Mouse (Mus musculus) frontal cortex, adult (tissue): ENCODE measurements around the gene Gm20388.
A peak's percentile ranks its signal among the peaks of the same experiment; 100 is the strongest.

Experiments
- ATAC-seq: cut with Nextera tagmentation; 2 replicates; pipeline ENCODE4 v1.9.2; 2017; ENCODE audit warnings: mild to moderate bottlenecking, moderate library complexity, mixed read lengths; ENCODE audit not compliant: low TSS enrichment

Gm20388 gene

DNA sequence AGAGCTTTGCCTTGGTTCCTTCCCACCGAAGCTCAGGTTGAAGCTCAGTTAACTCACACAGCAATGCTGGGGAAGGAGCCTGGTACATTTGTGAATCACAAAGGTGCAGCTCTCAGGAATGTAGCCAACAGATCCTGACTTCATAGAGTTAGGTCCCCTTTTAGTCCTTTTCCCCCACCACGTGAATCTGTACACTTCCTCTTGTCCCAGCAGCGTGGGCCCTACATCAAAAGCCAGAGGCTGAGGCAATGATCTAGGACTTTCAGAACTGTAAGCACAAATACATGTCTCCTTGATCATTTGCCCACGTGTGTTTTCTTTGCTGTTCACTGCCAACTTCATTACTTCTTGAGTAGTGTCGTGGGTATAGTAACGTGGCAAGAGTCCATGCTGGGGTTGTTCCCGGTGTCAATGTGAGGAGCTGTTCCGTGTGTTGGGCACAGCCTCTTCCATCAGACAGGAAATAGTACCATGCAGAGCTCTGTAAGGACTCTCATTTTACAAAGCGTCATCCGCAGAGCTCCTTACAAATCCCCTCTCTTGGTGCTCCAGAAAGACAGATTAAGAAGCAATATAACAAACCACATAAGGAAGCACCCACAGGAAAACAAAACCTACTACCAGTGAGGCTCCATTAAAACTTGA lies 3069.3 kb downstream of the Gm20388 start:
- ATAC-seq = 0 out of 2 replicates have a peak, but pooled peaks have one; percentile 16

DNA sequence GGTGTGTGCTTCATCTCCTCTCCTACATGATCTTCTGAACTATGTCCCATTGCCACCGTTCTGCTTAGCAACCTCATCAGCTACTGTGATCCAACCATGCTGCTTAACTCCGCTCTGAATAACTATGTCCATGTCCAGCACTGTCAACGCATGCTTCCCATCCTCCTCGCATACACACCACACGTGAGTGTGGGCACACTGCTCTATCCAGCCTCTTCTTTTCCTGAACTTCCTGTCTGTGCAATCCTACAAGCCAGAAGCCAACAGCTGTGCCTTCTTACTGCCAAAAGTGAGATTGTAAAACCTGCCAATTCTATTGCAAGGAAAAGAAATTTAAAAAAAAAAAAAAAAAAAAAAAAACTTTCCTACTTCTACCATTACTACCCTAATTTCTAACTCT lies 3071.0 kb downstream of the Gm20388 start:
- no peak for ATAC-seq

DNA sequence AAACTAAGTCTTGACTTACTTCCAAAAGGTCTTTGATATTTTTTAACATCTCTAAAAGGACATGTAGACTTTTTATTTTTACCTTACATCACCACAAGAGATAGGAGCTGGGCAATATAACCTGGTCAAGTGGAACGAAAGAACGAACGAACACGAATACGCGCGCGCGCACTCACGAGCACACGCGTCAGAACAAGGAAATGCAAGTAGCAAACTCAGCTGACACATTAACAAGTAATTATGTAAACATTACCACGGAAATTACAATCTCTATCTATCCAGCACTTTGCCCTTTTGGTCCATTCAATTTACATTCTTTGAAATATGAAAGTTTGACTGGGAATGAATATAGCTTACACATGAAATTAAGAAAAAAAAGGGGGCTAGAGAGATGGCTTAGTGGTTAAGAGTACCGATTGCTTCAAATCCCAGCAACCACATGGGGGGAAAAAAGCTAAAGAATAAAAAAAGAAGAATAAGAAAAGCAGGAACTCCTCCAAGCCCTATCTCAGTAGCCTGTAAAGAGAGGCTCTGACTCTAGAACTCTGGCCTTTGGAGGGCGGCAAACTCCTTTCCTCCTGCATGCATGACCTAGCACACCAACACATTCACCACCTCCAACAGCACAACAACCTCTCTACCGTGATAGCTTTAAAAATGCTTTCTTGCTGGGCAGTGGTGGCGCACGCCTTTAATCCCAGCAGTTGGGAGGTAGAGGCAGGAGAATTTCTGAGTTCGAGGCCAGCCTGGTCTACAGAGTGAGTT lies 3072.7 kb downstream of the Gm20388 start:
- no peak for ATAC-seq

DNA sequence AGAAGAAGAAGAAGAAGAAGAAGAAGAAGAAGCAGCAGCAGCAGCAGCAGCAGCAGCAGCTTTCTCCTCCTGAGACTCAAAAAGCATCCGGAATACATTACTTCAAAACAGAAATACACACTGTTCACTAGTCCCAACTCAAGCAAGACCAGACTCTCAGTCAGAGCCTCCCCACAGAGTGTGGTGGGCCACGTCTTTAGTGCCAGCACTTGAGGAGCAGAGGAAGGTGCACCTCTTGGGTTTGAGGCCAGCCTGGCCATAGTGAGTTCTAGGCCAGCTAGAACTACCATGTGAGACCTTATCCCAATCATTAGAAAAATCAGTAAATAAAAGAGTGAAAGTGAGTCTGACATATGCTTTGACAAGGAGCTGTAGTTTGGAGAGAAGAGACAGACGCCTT lies 3073.5 kb downstream of the Gm20388 start:
- no peak for ATAC-seq

DNA sequence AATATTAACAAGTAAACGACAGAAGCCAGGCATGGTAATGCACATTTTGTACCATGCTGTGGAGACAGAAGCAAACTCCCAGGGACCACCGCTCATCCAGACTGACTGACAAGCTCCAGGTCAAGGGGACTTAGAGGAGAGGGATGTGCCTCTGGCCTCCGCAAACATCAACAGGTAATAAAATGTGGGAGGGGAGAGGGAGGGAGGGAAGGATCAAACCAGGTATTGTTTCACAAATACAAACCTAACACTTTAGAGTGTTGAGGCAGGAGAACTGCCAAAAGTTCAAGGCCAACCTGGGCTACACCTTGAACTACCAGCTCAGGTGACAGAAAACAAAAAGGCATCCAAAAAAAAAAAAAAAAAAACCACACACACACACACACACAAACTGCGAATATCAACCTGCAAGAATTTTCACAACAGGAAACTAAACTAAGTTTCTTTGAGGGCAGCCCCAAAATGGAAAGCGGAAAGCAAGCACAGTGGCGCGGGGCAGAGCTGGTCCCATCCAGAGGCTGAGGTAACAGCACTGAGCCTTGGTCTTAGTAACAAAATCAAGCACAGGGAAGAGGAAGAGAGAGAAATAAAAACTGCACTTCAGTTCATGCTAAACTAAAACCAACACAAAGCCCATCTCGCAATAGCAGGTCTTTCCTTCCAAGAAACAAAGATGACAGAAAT lies 3076.0 kb downstream of the Gm20388 start:
- no peak for ATAC-seq

DNA sequence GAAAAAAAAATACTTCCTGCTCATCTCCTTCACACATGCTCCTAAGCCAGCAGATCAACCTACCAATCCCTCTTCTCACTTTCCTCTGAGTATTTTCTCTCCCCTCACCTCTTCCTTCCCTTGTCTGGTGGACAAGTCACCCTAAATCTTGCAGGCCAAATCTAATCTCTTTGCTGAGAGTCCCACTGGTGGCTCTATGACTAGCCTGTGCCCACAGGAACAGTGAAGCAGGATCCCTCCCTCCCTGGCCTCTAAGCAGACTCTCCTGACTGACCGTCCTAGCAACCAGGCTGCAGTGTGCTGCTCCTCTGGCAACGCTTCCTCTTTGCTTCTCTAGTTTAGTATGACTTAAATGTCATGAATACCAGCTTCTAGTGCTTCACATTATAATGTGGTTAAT lies 3076.6 kb downstream of the Gm20388 start:
- ATAC-seq = no peak

DNA sequence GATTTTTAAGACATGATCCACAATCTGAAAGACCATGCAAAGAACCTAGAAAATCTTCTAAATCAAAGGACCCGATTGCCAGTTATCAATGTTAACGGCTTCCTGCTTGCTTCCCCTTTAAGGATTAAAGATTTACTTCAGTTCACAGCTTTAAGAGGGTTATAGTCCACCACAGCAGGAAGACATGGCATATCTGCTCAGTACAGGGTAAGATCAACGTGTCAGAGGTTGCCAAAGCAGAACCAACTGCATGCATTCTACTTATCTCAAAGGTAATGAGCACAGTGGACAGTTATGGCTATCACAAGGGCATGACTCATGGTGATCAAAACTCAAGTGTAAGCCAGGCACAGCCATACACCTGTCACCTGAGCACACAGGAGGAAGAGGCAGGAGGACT lies 3078.3 kb downstream of the Gm20388 start:
- ATAC-seq = no peak

DNA sequence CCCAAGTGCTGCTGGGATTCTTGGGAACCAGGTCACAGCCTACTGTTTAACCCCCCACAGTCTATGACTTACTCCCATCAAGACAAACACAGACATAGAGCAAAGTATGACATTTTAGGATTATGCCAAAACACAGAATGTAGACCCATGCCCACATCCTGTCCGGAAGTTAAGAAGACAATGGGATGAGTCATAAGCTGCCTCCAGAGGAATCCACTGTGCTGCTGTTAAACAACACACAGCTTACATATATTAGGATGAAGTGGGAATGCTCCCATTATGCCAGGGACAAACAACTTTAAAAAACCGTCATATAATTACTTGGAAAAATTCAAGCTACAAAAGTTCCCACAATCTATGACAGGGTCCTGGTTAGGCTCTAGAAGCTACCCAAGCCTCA lies 3079.3 kb downstream of the Gm20388 start:
- ATAC-seq = no peak

DNA sequence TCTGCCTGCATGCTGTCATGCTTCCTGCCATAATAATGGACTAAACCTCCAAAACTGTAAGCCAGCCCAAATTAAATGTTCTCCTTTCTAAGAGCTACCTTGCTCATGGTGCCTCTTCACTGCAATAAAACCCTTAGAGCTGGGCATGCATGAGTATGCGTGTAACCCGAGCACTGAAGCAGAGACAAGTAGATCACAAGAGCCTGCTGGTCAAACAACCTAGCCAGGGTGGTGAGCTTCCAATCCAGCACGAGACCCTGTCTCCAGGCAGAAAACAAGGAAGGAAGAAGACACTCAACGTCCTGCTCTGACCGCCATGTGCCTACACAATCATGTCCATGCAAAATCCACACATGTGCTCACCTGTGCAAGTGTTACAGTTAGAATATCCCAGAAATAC lies 3080.7 kb downstream of the Gm20388 start:
- no peak for ATAC-seq

DNA sequence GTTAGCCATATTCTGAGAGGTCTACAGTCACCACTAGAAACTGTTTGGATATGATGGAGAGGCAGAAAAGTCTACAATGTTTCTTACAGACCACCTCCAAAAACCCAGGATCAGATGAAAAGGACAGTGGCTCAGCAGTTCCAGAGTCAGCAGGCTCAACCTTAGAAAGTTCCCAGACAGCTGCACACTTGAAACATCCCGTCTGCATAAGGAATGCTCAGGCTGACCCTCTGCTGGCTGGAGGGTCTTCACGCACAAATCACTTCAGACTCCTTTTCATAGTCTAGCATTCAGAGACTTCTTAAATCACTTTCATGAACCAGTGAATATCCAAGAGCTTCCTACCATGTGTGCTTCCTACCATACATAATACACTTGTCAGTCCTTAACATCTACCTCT lies 3081.7 kb downstream of the Gm20388 start:
- no peak for ATAC-seq

DNA sequence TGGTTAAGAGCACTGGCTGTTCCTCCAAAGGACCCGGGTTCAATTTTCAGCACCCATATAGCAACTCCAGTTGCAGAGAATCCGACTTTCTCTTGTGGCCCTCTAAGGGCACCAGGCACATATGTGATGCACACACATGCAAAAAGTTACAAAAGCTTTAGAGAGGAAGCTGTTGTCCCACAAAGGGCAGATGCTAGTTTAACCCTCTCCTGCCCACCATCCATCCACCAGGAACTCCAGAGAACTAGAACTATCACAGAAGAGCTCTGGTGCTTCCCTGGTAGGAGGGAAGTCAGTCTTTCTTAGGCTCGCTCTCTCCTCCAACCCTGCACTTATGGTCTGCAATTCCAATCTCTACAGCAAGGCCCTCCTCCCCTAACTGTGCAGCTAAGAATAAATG lies 3082.4 kb downstream of the Gm20388 start:
- ATAC-seq = no peak

DNA sequence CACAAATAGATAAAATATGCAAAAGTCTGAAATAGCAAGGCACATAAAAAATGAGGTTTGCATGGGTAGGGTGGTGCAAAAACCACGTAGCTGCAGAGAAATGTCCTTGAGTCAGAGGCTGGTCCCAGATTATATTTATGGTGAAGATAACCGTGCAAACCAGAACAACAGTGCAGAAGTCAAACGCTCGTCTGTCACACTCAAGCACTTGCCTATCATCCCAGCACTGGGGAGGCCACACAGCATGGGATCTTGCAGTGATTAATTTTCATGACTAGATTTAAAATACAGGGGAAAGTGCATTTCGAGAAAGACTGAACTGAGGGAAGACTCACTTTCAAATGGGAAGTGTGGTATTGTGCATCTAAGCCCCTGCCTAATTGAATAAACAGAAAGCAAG lies 3083.1 kb downstream of the Gm20388 start:
- ATAC-seq = no peak

DNA sequence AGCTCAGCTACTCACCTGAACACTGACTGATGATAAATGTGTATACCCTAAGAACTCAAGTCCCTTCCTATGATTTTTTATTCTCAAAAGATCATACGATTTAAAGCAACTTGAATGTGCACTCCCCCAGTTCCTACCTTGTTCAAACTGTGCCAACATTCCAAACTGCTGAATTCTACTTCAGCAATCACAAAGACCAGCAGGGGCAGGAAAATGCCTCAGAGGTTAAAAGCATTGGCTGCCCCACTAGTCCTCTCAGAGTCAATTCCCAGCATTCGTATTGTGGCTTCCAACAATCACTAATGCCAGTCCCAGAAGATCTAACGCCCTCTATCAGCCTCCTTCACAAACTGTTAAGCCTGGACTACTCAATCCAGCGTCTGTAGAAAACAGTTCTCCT lies 3087.3 kb downstream of the Gm20388 start:
- ATAC-seq = no peak

DNA sequence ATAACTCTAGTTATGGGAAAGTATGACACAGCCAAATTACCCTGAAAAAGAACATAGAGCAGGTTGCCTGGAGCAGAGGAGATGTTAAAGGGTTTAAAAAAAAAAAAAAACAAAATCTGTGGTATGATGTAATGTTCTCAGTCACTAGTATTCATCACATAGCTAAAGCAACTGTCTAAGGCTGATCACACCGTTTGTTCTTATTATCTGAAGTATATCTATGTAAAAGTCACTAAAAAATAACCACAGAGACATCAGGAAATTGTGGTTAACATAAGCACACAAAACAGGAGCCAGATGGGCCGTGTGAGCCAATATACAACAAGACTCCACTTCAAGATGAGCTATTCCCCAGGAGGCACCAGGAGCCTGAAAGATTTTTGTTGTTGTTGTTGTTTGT lies 3089.7 kb downstream of the Gm20388 start:
- ATAC-seq = no peak

DNA sequence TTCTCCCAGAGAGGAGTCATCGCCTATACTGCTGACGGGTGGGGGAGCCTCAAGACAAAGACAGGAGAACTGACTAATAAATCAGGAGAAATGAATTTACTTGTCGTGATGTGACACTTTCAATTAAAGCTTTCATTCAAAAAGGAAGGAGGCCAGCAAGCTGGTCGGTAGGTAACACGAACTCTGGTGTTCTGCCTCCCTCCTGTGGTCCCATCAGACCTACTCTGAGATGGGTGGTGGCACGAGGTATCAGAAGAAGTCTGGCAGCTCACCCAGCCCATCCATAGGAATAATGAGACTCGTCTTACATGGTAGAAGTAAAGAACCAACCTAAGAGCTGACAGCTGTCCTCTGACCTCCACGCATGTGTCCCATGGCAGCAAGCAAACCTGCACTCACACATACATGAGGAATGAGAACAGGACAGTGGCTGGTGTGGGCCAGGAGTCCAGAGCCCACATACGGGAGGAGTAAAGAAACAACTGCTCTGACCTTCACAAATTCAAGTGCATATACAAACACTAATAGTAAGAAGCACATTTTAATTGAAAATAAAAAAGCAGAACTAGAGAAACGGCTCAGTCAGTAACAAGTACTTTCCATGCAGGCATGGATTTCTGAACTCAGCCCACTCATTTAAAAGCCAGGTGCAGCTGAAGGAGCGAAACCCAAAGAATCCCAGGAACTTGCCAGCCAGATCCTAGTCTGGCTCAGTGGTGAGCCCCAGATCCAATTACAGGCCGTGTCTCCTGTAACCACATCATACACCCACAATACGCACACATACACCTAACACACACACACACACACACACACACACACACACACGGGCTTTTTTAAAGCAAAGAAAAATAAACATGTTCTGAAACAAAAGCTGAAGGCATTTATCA lies 3093.6 kb downstream of the Gm20388 start:
- peak; percentile 69; the same call in 1 of the 2 replicates for ATAC-seq

DNA sequence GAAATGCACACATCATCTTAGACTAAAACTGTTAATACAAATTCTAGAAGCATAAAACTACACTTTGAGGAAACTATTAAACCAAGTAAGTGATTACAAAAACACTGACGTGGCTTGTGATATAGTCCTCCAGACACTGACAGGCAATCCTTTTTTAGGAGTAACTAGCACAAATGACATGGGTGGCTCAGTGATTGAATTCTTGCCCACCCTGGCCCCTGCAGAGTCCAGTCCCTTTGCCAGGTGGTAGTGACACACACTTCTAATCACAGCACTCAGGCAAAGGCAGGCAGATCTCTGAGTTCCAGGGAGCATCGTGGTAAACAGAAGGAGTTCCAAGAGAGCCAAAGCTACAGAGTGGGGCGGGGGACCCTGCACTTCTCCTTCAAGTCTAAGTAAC lies 3094.7 kb downstream of the Gm20388 start:
- ATAC-seq = no peak

DNA sequence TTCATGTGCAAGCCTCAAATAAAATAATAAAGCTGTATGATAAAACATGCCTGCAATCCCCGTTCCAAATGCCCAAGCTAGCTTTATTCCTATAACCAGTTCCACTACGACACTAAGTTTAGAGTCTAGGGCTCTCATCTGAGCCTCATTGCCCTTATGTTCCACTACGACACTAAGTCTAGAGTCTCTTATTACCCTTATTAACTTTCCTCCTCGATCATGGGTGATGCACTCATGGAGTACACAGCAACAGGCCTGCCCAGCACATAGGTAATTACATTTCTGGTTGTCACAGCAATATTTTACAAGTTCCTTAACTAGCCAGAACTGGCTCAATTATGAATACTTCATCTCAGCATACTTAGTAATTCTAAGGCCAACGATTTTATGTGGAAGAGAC lies 3095.2 kb downstream of the Gm20388 start:
- no peak for ATAC-seq

DNA sequence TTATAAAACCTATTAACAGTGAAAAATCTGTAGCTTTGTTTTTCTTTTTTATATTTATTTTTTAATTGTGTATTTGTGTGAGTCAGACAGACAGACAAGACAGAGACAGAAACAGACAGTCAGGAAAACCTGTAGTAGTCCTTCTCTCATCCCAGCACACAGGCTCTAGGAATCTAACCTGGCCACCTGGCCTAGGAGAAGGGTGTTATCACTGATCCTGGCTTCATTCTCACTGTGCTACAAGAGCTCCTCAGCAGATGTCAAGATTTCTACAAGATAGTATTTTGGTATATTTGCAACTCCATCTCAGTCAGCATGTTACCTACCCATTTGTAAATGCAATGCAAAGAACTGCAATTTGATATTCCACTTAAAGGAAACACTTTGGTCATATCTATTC lies 3100.7 kb downstream of the Gm20388 start:
- no peak for ATAC-seq

DNA sequence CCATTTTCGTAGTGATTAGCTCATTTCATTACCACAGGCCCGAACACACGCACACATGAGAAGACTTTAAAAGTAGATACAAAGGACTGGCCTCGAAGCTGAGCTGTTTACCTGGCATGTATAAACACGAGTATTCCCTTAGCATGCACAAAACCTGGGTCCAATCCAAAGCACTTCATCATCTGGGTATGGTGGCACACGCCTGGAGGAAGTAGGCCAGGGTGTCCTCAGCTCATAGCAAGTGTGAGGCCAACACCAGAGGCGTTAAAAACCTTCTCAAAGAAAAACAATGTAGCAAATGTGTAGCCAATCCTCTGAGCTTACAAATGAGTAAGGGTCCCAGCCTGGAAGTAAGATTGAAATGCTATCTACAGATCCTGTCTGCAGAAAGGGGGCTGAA lies 3103.8 kb downstream of the Gm20388 start:
- peak; percentile 52; the same call in 1 of the 2 replicates for ATAC-seq

DNA sequence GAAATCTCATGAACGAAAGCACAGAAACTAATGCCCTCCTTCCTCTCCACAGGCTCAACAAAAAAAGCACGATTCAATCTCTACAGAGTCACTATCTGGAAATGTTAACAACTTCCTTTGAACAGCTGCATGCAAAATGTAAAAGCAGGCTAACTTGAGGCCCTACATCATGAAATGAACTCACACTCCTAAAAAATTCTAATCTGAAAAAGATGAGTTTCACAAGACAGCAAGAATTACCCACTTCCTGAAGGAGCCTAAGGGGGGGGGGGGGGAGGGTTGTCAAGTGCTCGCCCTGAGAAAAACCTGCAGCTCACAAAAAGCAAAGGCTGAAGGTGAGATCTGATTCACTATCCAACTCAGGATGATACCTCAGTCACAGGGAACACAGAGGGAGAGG lies 3104.4 kb downstream of the Gm20388 start:
- ATAC-seq = no peak

DNA sequence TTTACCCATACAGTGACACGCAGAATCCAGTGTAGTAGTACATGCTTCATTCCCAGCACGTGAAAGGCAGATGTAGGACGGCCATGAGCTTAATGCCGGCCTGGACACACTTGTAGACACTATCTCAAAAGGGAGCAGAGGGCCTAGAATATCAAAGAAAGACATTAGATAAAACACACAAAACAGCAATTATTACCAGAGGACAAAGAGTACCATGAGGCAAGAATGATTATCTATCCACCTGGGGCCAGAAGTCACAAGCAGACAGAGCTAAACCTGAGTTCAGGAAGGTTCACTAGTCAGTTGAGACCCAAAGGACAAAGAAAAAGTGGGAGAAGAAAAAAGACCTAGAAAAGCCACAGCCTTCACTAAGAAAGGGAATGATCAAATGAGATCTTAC lies 3106.5 kb downstream of the Gm20388 start:
- no peak for ATAC-seq
